Mouse (Mus musculus) G1E (cell line): ENCODE results near the gene Ift43. TPM values are rescaled to one million over a fixed set of nuclear protein-coding genes. Genes with fewer than 3 reads are reported as not detected.

Experiments used
- ATAC-seq: 2 replicates; pipeline ENCODE4 v1.8.0; 2016; ENCODE audit warnings: mild to moderate bottlenecking; ENCODE audit not compliant: insufficient number of reproducible peaks, poor library complexity, low FRiP score, severe bottlenecking; ENCODE audit errors: extremely low read depth
- DNase-seq: peaks from one replicate; pipeline ENCODE4 v3.0.0; 2012; ENCODE audit warnings: low spot score
- H3K27me3 ChIP-seq: 2 replicates; pipeline ENCODE4 v1.6.1; 2012; ENCODE audit warnings: mild to moderate bottlenecking, low read length, inconsistent platforms; ENCODE audit not compliant: insufficient read depth
- H3K36me3 ChIP-seq: replicated peaks from 2 replicates; pipeline ENCODE3; 2012; ENCODE audit warnings: mild to moderate bottlenecking, inconsistent platforms
- H3K4me1 ChIP-seq: 2 replicates; pipeline ENCODE4 v1.6.1; 2012; ENCODE audit warnings: low read depth, low read length, inconsistent platforms, mixed read lengths; ENCODE audit not compliant: insufficient read depth
- H3K4me3 ChIP-seq: 2 replicates; pipeline ENCODE4 v1.5.1; 2012; ENCODE audit warnings: low read depth, mild to moderate bottlenecking, inconsistent platforms, low read length, moderate library complexity, mixed read lengths
- H3K9me3 ChIP-seq: replicated peaks from 2 replicates; pipeline ENCODE4 v1.6.1; 2012; ENCODE audit warnings: inconsistent platforms
- CTCF ChIP-seq: IDR thresholded peaks from 2 replicates; pipeline ENCODE4 v1.5.1; 2012; ENCODE audit warnings: low read depth, low read length, inconsistent platforms, mixed read lengths
- GATA1 ChIP-seq: IDR thresholded peaks from 2 replicates; pipeline ENCODE4 v1.6.1; 2012; ENCODE audit warnings: borderline replicate concordance, low read length, inconsistent platforms, mixed read lengths
- GATA2 ChIP-seq: IDR thresholded peaks from 2 replicates; pipeline ENCODE4 v1.6.1; 2012; ENCODE audit warnings: low read depth, low read length, inconsistent platforms, borderline replicate concordance
- POLR2AphosphoS5 ChIP-seq: IDR thresholded peaks from 2 replicates; pipeline ENCODE4 v1.6.1; 2012; ENCODE audit warnings: low read depth, low read length, inconsistent platforms; ENCODE audit not compliant: insufficient replicate concordance
- TAL1 ChIP-seq: conservative IDR thresholded peaks from 2 replicates; pipeline ENCODE4 v1.6.1; 2012; ENCODE audit warnings: low read depth, low read length, inconsistent platforms, mixed read lengths
- polyA plus RNA-seq: library from polyadenylated mRNA; stranded (reverse); fragments of >175 nt; gene quantifications from 2 replicates; pipeline ENCODE4 v1.2.3, GENCODE M21; 2012
- total RNA-seq, 2 experiments: library from RNA; stranded (forward) in 1 of 2; stranded (reverse) in 1 of 2; fragments of 200-1000 nt in 1 of 2; fragments of >200 nt in 1 of 2; fragmentation: Nextera tagmentation in 1 of 2; gene quantifications; 2 replicates each; pipeline ENCODE4 v1.2.3; 2014 to 2017

The Ift43 gene
- total and polyA plus RNA-seq, 3 experiments: 0.09 to 0.93 TPM; not detected in 1

- Histone ChIP-seq H3K9me3 (no peaks in the 10 kb centered on the region), H3K27me3 (peaks cover 30% of the 10 kb centered on the region), H3K4me1 (no peaks in the 10 kb centered on the region), H3K36me3 (no peaks in the 10 kb centered on the region), H3K4me3 (no peak overlapping the region)
- DNase-seq (no peak), ATAC-seq (no peak)
- no peak for TF ChIP-seq TAL1
- no peak for TF ChIP-seq GATA1
- no peak for TF ChIP-seq GATA2
- no peak for TF ChIP-seq CTCF
- TF ChIP-seq POLR2AphosphoS5: no peak
These were observed 18.4 kb downstream of the Ift43 start for GRCm38 (mm10) chr12:86100711-86101110.

GRCm38 (mm10) chr12:86102686-86103085 is 20.3 kb downstream of the Ift43 start:
- TF ChIP-seq TAL1: no peak
- TF ChIP-seq POLR2AphosphoS5: no peak
- no peak for TF ChIP-seq GATA2
- TF ChIP-seq CTCF: no peak
- TF ChIP-seq GATA1: no peak
- Histone ChIP-seq H3K9me3 (no peaks in the 10 kb centered on the region), H3K27me3 (peaks cover 40% of the 10 kb centered on the region), H3K4me1 (no peaks in the 10 kb centered on the region), H3K36me3 (no peaks in the 10 kb centered on the region), H3K4me3 (no peak overlapping the region)
- DNase-seq (no peak), ATAC-seq (no peak)

GRCm38 (mm10) chr12:86103391-86103790 is 21.1 kb downstream of the Ift43 start:
- no peak for ATAC-seq
- TF ChIP-seq GATA1 (no peak), POLR2AphosphoS5 (no peak), TAL1 (no peak), CTCF (no peak), GATA2 (no peak)
- H3K4me3 ChIP-seq: no peak overlapping the region

GRCm38 (mm10) chr12:86103852-86104251 is 21.5 kb downstream of the Ift43 start:
- H3K4me1 ChIP-seq: no peaks in the 10 kb centered on the region
- peaks cover 37% of the 10 kb centered on the region for H3K27me3 ChIP-seq
- H3K9me3 ChIP-seq: no peaks in the 10 kb centered on the region
- TF ChIP-seq CTCF: no peak
- ATAC-seq (no peak), DNase-seq (no peak)
- no peaks in the 10 kb centered on the region for H3K36me3 ChIP-seq
- H3K4me3 ChIP-seq: no peak overlapping the region

More at GRCm38 (mm10) chr12:86103391-86103790, 21.1 kb downstream of the Ift43 start:
- no peaks in the 10 kb centered on the region for H3K9me3 ChIP-seq
- DNase-seq: no peak
- peaks cover 36% of the 10 kb centered on the region for H3K27me3 ChIP-seq
- no peaks in the 10 kb centered on the region for H3K36me3 ChIP-seq
- no peaks in the 10 kb centered on the region for H3K4me1 ChIP-seq

- DNase-seq (no peak), ATAC-seq (no peak)
- Histone ChIP-seq H3K9me3 (no peaks in the 10 kb centered on the region), H3K4me3 (no peak overlapping the region), H3K4me1 (no peaks in the 10 kb centered on the region), H3K36me3 (no peaks in the 10 kb centered on the region), H3K27me3 (peaks cover 38% of the 10 kb centered on the region)
- TF ChIP-seq POLR2AphosphoS5 (no peak), TAL1 (no peak), CTCF (no peak), GATA1 (no peak), GATA2 (no peak)
These were observed 22.0 kb downstream of the Ift43 start for GRCm38 (mm10) chr12:86104297-86104696.

- no peak overlapping the region for H3K4me3 ChIP-seq
- no peak for ATAC-seq
- DNase-seq: no peak
- TF ChIP-seq GATA1 (no peak), GATA2 (no peak), CTCF (no peak), POLR2AphosphoS5 (no peak), TAL1 (no peak)
- no peaks in the 10 kb centered on the region for H3K9me3 ChIP-seq
- no peaks in the 10 kb centered on the region for H3K36me3 ChIP-seq
- no peaks in the 10 kb centered on the region for H3K4me1 ChIP-seq
- peaks cover 36% of the 10 kb centered on the region for H3K27me3 ChIP-seq
These were observed 23.2 kb downstream of the Ift43 start for GRCm38 (mm10) chr12:86105546-86105945.

- Histone ChIP-seq H3K9me3 (no peaks in the 10 kb centered on the region), H3K36me3 (no peaks in the 10 kb centered on the region), H3K4me1 (no peaks in the 10 kb centered on the region), H3K27me3 (peaks cover 33% of the 10 kb centered on the region), H3K4me3 (no peak overlapping the region)
- TF ChIP-seq TAL1 (no peak), POLR2AphosphoS5 (no peak), CTCF (no peak), GATA2 (no peak), GATA1 (no peak)
- ATAC-seq (no peak), DNase-seq (no peak)
These were observed 23.7 kb downstream of the Ift43 start for GRCm38 (mm10) chr12:86106086-86106485.
